Comparison of ENCODE assay signal across 14 mouse cellular contexts in genomic region chr10:24164909-24165304, GRCm38 (mm10). TPM values are rescaled to one million over a fixed set of nuclear protein-coding genes. Genes with fewer than 3 reads are reported as not detected.
A peak's percentile ranks its signal among the peaks of the same experiment; 100 is the strongest.
DNase-seq lines count a peak whose midpoint lies in the region; ATAC-seq and TF ChIP-seq lines count a peak whose summit lies in the region.
"Had no signal": no experiment of that assay in that cellular context is flagged by ENCODE, and none has a peak within 500 bp of the region (broad histone marks: within the 10 kb centered on the region; RNA-seq: fewer than 3 reads in every experiment).

No protein-coding gene starts in this region.

- 0 out of 2 replicates have a peak overlapping the region, but pooled peaks have one; percentile 1 for H3K4me2 ChIP-seq in heart, embryonic 14.5 days (ENCODE audit: low read length)
- H3K4me2 ChIP-seq in liver, embryonic 13.5 days, result no peak overlapping the region
- no peak overlapping the region for H3K4me2 ChIP-seq in stomach, postnatal 0 days (replicated peaks; ENCODE audit: low read depth)
- H3K4me2 ChIP-seq: lung, embryonic 15.5 days; neural tube, embryonic 12.5 days had no signal

- no peak for DNase-seq in heart, postnatal 36 days
- peak in 1 of 2 experiments; percentile 22 for DNase-seq in spleen, adult 2 months (ENCODE audit: low read depth in 1 of 2, low spot score in 2 of 2)
- no peak for DNase-seq in spleen, adult 12 weeks (ENCODE audit: low spot score)
- DNase-seq in liver, embryonic 13.5 days, result no peak
- DNase-seq in stomach, postnatal 0 days (ENCODE audit: low spot score), result no peak
- DNase-seq: cerebellum, postnatal 14 days; thymus, postnatal 14 days had no signal

- H3K36me3 ChIP-seq in heart, embryonic 14.5 days (ENCODE audit: control insufficient read depth, insufficient read depth, low read length), result no peaks in the 10 kb centered on the region
- peaks cover 1% of the 10 kb centered on the region; the same call in 1 of the 2 replicates for H3K36me3 ChIP-seq in spleen, adult 2 months (ENCODE audit: control insufficient read depth, insufficient read depth, low read length)
- H3K36me3 ChIP-seq in liver, embryonic 13.5 days, result 0 out of 2 replicates have a peak, but pooled peaks cover 2% of the 10 kb centered on the region
- no peaks in the 10 kb centered on the region for H3K36me3 ChIP-seq in stomach, postnatal 0 days (ENCODE audit: control insufficient read depth, insufficient read depth, low read length)
- H3K36me3 ChIP-seq: lung, embryonic 15.5 days; neural tube, embryonic 12.5 days had no signal

- TF ChIP-seq EP300 in stomach, postnatal 0 days (optimal IDR thresholded peaks at IDR 0.05), result no peak

- no peak overlapping the region for H3K4me3 ChIP-seq in heart, embryonic 14.5 days (ENCODE audit: control insufficient read depth in 1 of 2, insufficient read depth in 1 of 2, low read depth in 1 of 2, low read length in 2 of 2)
- H3K4me3 ChIP-seq in spleen, adult 2 months (ENCODE audit: extremely low read depth, insufficient read depth, insufficient read length), result no peak overlapping the region
- H3K4me3 ChIP-seq in liver, embryonic 13.5 days (replicated peaks), result no peak overlapping the region
- no peak overlapping the region for H3K4me3 ChIP-seq in stomach, postnatal 0 days (ENCODE audit: low read depth, low read length)
- H3K4me3 ChIP-seq: lung, embryonic 15.5 days; neural tube, embryonic 12.5 days had no signal

- WGBS in heart, embryonic 14.5 days, result 73% methylated on average over 6 of the region's 6 CpGs
- WGBS in spleen, adult 2 months, result 68% methylated on average over 6 of the region's 6 CpGs
- WGBS in liver, embryonic 13.5 days (ENCODE audit: insufficient replicate concordance), result 58% methylated on average over 6 of the region's 6 CpGs
- 60% methylated on average over 6 of the region's 6 CpGs for WGBS in stomach, postnatal 0 days

- H3K9ac ChIP-seq in heart, embryonic 14.5 days (ENCODE audit: low read length), result no peak overlapping the region
- peak overlapping the region; percentile 22; the same call in 1 of the 2 replicates for H3K9ac ChIP-seq in liver, embryonic 13.5 days
- H3K9ac ChIP-seq in stomach, postnatal 0 days (ENCODE audit: low read length), result 0 out of 2 replicates have a peak overlapping the region, but pooled peaks have one; percentile 27
- H3K9ac ChIP-seq: lung, embryonic 15.5 days; neural tube, embryonic 12.5 days had no signal

- no peak for ATAC-seq in heart, embryonic 14.5 days (ENCODE audit: insufficient number of reproducible peaks, insufficient read depth, low FRiP score, low read depth)
- no peak for ATAC-seq in liver, embryonic 13.5 days (ENCODE audit: low read depth)
- peak; percentile 38; the same call in 1 of the 2 replicates for ATAC-seq in stomach, postnatal 0 days (ENCODE audit: low FRiP score, low TSS enrichment)
- ATAC-seq in granulocyte monocyte progenitor cell, adult 5-6 weeks (replicated peaks; ENCODE audit: poor library complexity, severe bottlenecking), result no peak
- ATAC-seq in CD4-positive, CD25-positive, alpha-beta regulatory T cell, adult 4 months, result no peak

- H3K9me3 ChIP-seq in heart, embryonic 14.5 days (ENCODE audit: control insufficient read depth, low read length), result no peaks in the 10 kb centered on the region
- H3K9me3 ChIP-seq in liver, embryonic 13.5 days (replicated peaks), result no peaks in the 10 kb centered on the region
- H3K9me3 ChIP-seq in stomach, postnatal 0 days (ENCODE audit: control insufficient read depth, low read length), result no peaks in the 10 kb centered on the region
- H3K9me3 ChIP-seq: lung, embryonic 15.5 days; neural tube, embryonic 12.5 days had no signal

- intact Hi-C loops in heart, postnatal 36 days (cut with DNase I), result no loop called here

- peak overlapping the region; percentile 29 to 46; a peak in 1 of 4 replicates for H3K27ac ChIP-seq in heart, embryonic 14.5 days (replicated peaks in 1 of 2; ENCODE audit: control insufficient read depth in 1 of 2, insufficient read depth in 1 of 2, low read depth in 2 of 2, low read length in 2 of 2)
- H3K27ac ChIP-seq in spleen, adult 2 months (ENCODE audit: insufficient read depth, low read length), result peak overlapping the region; percentile 86
- H3K27ac ChIP-seq in liver, embryonic 13.5 days, result no peak overlapping the region
- H3K27ac ChIP-seq in stomach, postnatal 0 days (replicated peaks), result peak overlapping the region; percentile 45; the same call in 1 of the 2 replicates
- H3K27ac ChIP-seq: lung, embryonic 15.5 days; neural tube, embryonic 12.5 days had no signal

- TF ChIP-seq POLR2A in spleen, adult 2 months (IDR thresholded peaks at IDR 0.05; ENCODE audit: low read depth, low read length), result no peak

- H3K4me1 ChIP-seq in heart, embryonic 14.5 days (ENCODE audit: control insufficient read depth in 2 of 2, insufficient read depth in 2 of 2, low read length in 2 of 2), result peaks cover 15 to 30% of the 10 kb centered on the region in 2 experiments
- peaks cover 19% of the 10 kb centered on the region for H3K4me1 ChIP-seq in spleen, adult 2 months (ENCODE audit: control insufficient read depth, insufficient read depth, insufficient read length)
- H3K4me1 ChIP-seq in liver, embryonic 13.5 days (replicated peaks), result peaks cover 51% of the 10 kb centered on the region
- H3K4me1 ChIP-seq in stomach, postnatal 0 days (replicated peaks; ENCODE audit: control insufficient read depth, insufficient read depth), result peaks cover 3% of the 10 kb centered on the region

- no peaks in the 10 kb centered on the region for H3K27me3 ChIP-seq in heart, embryonic 14.5 days (ENCODE audit: control insufficient read depth, insufficient read depth, low read length)
- no peaks in the 10 kb centered on the region for H3K27me3 ChIP-seq in spleen, adult 2 months (ENCODE audit: control insufficient read depth, insufficient read depth, low read length)
- H3K27me3 ChIP-seq in liver, embryonic 13.5 days, result no peaks in the 10 kb centered on the region
- H3K27me3 ChIP-seq in stomach, postnatal 0 days (ENCODE audit: control insufficient read depth, insufficient read depth, low read length), result no peaks in the 10 kb centered on the region
- H3K27me3 ChIP-seq: lung, embryonic 15.5 days; neural tube, embryonic 12.5 days had no signal

- no peak for TF ChIP-seq CTCF in spleen, adult 2 months (IDR thresholded peaks at IDR 0.05; ENCODE audit: extremely low read depth, insufficient read depth, insufficient read length, insufficient replicate concordance)
- TF ChIP-seq CTCF in stomach, postnatal 0 days (IDR thresholded peaks at IDR 0.05; ENCODE audit: low read depth), result no peak

RNA-seq across cellular contexts. Expression of gene Stx7, which starts 15.8 kb away (rescaled TPM):
- polyA plus RNA-seq in heart, embryonic 14.5 days (2014; fragmentation: Nextera tagmentation; extraction: Ambion mirVana), result 87.4 and 91.7 TPM in 2 replicates
- total RNA-seq in heart, postnatal 36 days (2021), result 10 to 100 TPM; 41.6 to 46.6 TPM
- 57.6 and 61.7 TPM in 2 replicates for polyA plus RNA-seq in spleen, adult 2 months (2012; rRNA removed)
- polyA plus RNA-seq in liver, embryonic 13.5 days (2015; fragmentation: Nextera tagmentation; extraction: Ambion mirVana), result 31.6 and 37.1 TPM in 2 replicates
- polyA plus RNA-seq in stomach, postnatal 0 days (2015; fragmentation: Nextera tagmentation; extraction: Ambion mirVana), result 73.3 and 82.1 TPM in 2 replicates
- 47.3 and 48.3 TPM in 2 replicates for total RNA-seq in granulocyte monocyte progenitor cell, adult 5-6 weeks (2014; fragmentation: Nextera tagmentation)
- 60.2 and 67.6 TPM in 2 replicates for total RNA-seq in granulocyte monocyte progenitor cell, adult 5-6 weeks (2017)
- polyA plus RNA-seq in CD4-positive, CD25-positive, alpha-beta regulatory T cell, adult 4 months (2017; shearing (Covaris generic)), result 10 to 100 TPM; 21.2 to 25.6 TPM

RNA-seq across cellular contexts. Expression of gene Taar9, which starts 55.6 kb away (rescaled TPM):
- not detected in 2 replicates for polyA plus RNA-seq in heart, embryonic 14.5 days (2014; fragmentation: Nextera tagmentation; extraction: Ambion mirVana)
- total RNA-seq in heart, postnatal 36 days (2021), result not detected
- 0.07 TPM in 1 of 2 replicates, not detected in the other for polyA plus RNA-seq in spleen, adult 2 months (2012; rRNA removed)
- polyA plus RNA-seq in liver, embryonic 13.5 days (2015; fragmentation: Nextera tagmentation; extraction: Ambion mirVana), result not detected in 2 replicates
- not detected in 2 replicates for polyA plus RNA-seq in stomach, postnatal 0 days (2015; fragmentation: Nextera tagmentation; extraction: Ambion mirVana)
- not detected in 2 replicates for total RNA-seq in granulocyte monocyte progenitor cell, adult 5-6 weeks (2014; fragmentation: Nextera tagmentation)
- total RNA-seq in granulocyte monocyte progenitor cell, adult 5-6 weeks (2017), result not detected in 2 replicates
- polyA plus RNA-seq in CD4-positive, CD25-positive, alpha-beta regulatory T cell, adult 4 months (2017; shearing (Covaris generic)), result not detected
- total RNA-seq: adrenal gland, adult 18-20 months had no signal
- polyA plus RNA-seq: inflammation-experienced regulatory T-cells, adult 6 months; lung, embryonic 15.5 days; neural tube, embryonic 12.5 days had no signal

RNA-seq across cellular contexts. Expression of gene Moxd1, which starts 58.4 kb away (rescaled TPM):
- 9.1 and 10.4 TPM in 2 replicates for polyA plus RNA-seq in heart, embryonic 14.5 days (2014; fragmentation: Nextera tagmentation; extraction: Ambion mirVana)
- under 1 TPM; 0.11 to 0.30 TPM for total RNA-seq in heart, postnatal 36 days (2021)
- 0.06 and 0.15 TPM in 2 replicates for polyA plus RNA-seq in spleen, adult 2 months (2012; rRNA removed)
- 0.25 and 0.37 TPM in 2 replicates for polyA plus RNA-seq in liver, embryonic 13.5 days (2015; fragmentation: Nextera tagmentation; extraction: Ambion mirVana)
- 3.4 and 3.5 TPM in 2 replicates for polyA plus RNA-seq in stomach, postnatal 0 days (2015; fragmentation: Nextera tagmentation; extraction: Ambion mirVana)
- total RNA-seq in granulocyte monocyte progenitor cell, adult 5-6 weeks (2014; fragmentation: Nextera tagmentation), result not detected in 2 replicates
- total RNA-seq in granulocyte monocyte progenitor cell, adult 5-6 weeks (2017), result not detected in 2 replicates
- not detected for polyA plus RNA-seq in CD4-positive, CD25-positive, alpha-beta regulatory T cell, adult 4 months (2017; shearing (Covaris generic))
- polyA plus RNA-seq: inflammation-experienced regulatory T-cells, adult 6 months had no signal
